Mouse (Mus musculus): ENCODE measurements around the gene Olfr1378.

GRCm38 (mm10) chr11:50964886-50965285, 1.4 kb upstream of the Olfr1378 start:
- TF ChIP-seq CTCF (IDR thresholded peaks at IDR 0.05; ENCODE audit: control insufficient read depth, insufficient read depth, insufficient read length): no peak
- no peak for TF ChIP-seq CEBPB (IDR thresholded peaks at IDR 0.05; ENCODE audit: low read depth)
- TF ChIP-seq MAX (IDR thresholded peaks at IDR 0.05): no peak
- no peak for TF ChIP-seq USF1 (IDR thresholded peaks at IDR 0.05; ENCODE audit: low read depth)
- no peak for TF ChIP-seq MYOG (IDR thresholded peaks at IDR 0.05; ENCODE audit: control insufficient read depth, extremely low read depth, insufficient read length)
- no peak for TF ChIP-seq MYOD1 (IDR thresholded peaks at IDR 0.05; ENCODE audit: control insufficient read depth, insufficient read length, low read depth)
